Mouse (Mus musculus): Measurements from ENCODE around the gene Prmt7.

The Prmt7 gene

DNA sequence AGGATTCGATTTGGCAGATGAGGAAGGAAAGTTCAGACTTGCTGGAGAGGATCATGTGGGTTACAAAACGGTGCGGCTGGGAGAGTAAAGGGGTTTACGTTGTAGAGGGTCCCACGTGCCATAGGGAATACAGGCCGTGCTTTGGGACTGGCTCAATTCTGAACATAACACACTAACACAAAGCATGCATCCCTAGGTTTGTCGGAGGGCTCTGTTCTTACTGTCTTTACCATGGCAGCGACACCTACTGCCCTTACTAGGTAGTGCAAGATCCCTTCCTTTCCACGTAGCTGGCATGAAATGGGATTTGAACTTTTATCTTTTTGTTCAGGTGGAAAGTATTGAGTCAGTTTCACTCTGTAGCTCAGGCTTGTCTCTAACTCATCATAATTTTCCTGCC lies 15.9 kb downstream of the Prmt7 start:
- DNase-seq = peak; percentile 26 to 45

DNA sequence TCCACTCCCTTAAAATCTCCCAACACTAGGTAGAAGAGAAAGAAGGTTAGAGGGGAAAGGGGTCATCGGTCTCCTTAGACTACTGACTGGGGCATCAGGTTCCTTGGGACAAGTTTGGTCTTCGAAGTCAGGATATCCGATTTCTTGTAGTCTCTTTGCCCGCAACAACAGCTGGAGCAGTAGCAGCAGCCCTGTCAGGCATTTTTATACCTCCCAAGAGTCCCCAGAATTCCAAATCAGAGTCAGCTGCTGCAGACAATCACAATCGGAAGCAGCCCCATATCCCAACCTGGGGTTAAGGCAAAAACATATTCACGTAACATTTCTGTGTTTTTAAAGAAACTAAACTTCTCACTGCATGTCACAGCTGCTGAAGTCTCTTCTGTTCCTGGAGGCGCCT lies 20.8 kb downstream of the Prmt7 start:
- DNase-seq = no peak

- no peak for DNase-seq
These were observed 22.0 kb downstream of the Prmt7 start for GRCm38 (mm10) chr8:106232751-106233150.

DNA sequence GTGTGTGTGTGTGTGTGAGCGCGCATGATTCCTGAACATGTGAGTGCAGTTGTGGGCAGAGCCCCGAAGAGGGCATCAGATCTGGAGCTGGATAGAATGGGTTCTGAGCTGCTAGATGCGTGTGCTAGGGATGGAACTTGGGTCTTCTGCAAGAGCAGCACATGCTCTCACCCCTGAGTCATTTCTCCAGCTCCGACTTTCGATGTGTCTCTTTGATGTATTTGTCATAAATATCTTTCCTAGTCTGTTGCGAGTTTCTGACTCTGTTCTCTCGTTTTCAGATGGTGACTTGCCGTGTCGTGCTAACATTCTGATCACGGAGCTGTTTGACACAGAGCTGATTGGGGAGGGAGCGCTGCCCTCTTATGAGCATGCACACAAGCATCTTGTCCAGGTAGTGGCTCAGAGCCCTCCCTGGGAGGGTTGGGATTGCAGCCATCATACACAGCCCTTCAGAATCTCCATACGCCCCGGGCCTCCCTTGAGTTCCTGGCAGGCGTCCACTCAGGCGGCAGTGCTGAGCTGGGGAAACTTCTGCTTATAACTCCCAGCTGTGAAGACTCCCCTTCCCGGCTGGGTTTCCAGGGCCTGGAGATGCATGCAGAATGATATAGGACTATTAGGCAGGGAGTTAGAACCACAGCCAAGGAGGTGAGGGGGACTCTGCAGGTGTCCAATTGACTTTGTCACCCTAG lies 24.0 kb downstream of the Prmt7 start:
- no peak for DNase-seq

GRCm38 (mm10) chr8:106237106-106237505 lies 26.4 kb downstream of the Prmt7 start:
- no peak for DNase-seq

- no peak for DNase-seq
These were observed 39.5 kb downstream of the Prmt7 start for GRCm38 (mm10) chr8:106250186-106250585.

DNA sequence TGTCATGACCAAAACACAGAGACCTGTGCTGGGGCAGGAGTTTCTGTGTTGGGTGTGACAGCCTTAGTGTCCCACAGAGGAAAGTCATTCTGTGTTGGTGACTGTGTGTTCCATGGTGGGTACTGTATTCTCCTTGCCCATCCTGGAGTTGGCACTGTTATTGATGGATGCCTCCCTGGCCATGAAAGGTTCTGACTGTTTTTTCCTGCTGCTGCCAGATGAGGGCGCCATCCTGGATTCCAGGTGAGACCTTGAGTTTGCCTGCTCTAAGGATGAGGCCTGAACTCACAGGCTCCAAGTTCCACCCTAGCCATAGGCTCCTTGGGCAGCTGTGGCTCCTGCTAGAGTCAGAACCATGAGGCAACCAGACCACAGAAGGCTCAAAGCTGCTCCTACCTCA lies 47.4 kb downstream of the Prmt7 start:
- DNase-seq = peak in 1 of 2 experiments; percentile 17

DNA sequence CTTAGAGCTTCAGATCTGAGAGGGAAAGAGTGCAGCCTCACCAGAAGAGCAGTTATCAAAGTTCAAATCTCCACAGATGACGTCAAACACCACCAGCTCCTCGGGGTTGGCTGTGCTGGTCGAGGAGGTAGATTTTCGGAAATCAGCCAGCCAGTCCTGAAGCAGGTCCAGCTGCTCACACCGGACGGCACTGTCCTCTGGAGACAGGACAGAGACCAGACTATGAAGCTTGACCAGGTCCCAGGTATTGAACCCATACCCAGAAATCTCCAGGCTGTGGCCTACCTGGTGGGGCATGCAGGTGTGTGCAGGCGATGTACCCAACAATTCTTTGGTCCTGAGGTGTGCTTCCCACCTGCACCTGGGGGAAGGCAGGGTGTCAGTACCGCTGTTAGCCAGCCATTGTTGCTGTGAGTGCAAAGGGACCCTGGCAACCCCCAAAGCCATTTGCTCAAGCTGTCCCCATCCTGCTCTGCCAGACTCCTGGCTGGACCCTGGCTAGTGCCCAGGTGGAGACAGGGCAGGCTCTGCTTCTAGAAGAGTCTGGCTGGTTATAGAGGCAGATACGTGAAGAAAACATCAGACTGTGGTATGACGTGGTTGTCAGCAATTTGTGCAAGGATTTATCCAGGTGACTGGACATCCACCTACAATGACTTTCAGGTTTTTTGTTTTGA lies 49.0 kb downstream of the Prmt7 start:
- no peak for DNase-seq

- no peak for DNase-seq
These were observed 50.2 kb downstream of the Prmt7 start for GRCm38 (mm10) chr8:106260894-106261293.

- no peak for DNase-seq
These were observed 51.6 kb downstream of the Prmt7 start for GRCm38 (mm10) chr8:106262343-106262742.

DNA sequence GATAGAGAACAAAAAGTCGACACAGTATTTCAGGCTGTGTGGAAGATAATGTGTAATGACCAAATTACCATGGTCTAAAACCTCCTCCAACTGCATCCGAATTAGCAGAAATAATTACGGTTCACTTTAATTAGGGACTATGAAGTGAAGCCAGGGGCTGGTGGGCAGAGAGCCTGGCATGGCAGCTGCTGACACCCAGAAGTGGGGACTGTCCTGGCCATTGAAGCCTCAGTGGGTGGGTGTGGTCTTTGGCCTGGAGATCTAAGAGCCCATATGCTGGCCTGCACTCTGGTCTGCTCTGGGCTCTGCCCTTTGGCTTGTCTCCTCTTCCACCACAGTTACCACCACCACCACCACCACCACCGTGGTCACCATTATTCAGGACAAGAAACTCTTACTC lies 53.2 kb downstream of the Prmt7 start:
- DNase-seq = no peak

GRCm38 (mm10) chr8:106265398-106265797 lies 54.7 kb downstream of the Prmt7 start:
- no peak for DNase-seq

GRCm38 (mm10) chr8:106268710-106269346 lies 58.1 kb downstream of the Prmt7 start:
- no peak for DNase-seq

DNA sequence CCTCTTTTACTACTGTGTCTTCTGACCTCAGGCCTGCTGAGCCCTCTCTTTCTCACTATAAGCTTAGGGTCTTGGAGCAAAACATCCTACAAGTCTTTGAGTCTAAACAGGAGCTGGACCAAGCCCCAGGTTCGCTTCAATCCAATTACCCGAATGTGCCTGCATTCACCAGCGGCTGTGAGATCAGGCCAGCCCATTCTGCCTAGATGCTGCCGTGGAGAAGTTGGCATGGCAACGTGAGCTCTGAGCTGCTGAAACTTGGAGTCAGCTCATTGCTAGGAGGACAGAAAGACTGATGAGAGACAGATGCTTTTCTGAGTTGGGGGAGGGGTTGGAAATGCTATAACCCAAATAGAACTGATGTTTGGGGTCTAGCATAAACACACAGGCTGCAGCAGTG lies 60.1 kb downstream of the Prmt7 start:
- no peak for DNase-seq

GRCm38 (mm10) chr8:106271378-106271777 lies 60.6 kb downstream of the Prmt7 start:
- no peak for DNase-seq

DNA sequence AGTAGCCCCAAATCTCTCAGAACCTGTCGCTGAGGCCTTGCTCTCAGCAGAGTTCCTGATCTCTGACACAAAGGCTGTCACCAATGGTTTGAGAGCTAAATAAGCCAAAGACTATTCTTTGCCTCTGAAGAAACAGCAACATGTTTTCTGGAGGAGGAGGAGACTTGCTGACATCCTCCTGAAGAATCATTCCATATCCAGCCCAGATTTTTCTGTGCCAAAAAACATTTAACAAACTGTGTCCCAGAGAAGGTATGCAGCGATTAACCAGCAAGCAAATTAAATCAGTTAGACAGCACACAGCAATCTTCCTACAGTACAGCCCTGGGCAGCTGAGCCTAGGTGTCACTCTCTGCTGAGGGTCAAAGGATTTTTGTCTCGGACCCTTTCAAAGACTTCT lies 62.7 kb downstream of the Prmt7 start:
- no peak for DNase-seq

GRCm38 (mm10) chr8:106276709-106277317 lies 66.1 kb downstream of the Prmt7 start:
- no peak for DNase-seq

- no peak for DNase-seq
These were observed 67.8 kb downstream of the Prmt7 start for GRCm38 (mm10) chr8:106278367-106279042.

GRCm38 (mm10) chr8:106280154-106280553 lies 69.4 kb downstream of the Prmt7 start:
- DNase-seq = no peak

DNA sequence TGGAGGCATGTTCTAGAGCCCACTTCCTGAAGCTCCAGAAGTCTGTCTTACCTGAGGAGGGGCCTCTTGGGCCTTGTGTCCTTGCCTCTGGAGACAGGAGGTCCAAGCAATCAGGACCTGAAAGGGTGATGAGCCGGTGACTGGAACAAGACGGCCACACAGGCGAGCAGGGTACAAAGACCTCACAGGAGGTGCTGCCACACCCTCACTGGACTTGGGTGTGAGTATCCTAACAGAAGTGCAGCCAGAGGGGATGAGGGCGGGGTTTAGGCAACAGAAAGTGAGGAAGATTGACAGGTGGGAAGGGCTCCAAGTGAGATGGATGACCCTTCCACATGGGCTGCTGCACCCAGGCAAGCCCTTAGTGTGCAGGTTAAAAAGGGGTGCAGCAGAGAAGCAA lies 70.1 kb downstream of the Prmt7 start:
- DNase-seq = no peak

DNA sequence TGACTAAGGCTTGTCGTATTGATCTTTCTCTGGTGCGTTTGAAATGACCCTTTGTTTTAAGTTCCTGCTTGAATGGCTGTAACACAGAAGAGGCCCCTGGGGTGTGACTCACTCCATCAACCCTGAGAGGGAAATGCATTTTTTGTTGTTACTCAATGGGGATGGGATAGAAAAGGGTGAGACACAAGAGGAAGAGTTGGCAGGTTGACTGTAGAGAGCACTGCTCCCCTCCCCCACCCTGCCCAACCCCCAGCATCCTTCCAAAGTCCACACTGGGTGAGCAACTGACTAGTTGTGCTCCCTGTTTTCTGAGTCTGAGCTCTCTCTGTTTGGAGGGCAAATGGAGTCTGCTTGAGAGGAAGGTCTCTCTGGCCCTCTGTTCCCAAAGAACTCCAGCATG lies 76.7 kb downstream of the Prmt7 start:
- no peak for DNase-seq

- DNase-seq = no peak
These were observed 78.0 kb downstream of the Prmt7 start for GRCm38 (mm10) chr8:106288732-106289131.

DNA sequence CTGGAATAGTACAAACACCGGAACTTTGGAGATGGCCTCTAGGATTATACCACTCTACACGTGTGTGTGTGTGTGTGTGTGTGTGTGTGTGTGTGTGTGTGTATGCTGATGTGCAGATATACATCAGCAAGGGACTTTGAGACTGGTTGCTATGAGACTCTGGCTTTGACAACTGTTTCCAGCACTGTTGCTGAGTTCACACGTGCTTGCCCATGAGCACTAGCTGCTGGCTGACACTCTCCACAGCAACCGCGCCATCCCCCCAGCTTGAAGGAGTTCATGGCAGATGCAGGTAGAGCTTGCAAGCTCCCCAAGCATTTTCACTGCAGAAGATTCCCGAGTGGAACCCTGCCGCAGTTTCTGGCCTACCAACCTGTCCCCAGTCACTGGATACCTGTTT lies 78.7 kb downstream of the Prmt7 start:
- no peak for DNase-seq
